Mouse (Mus musculus): Measurements from ENCODE around the gene Slc25a13.

The Slc25a13 gene

GRCm38 (mm10) chr6:6023976-6024375, 193.0 kb downstream of the Slc25a13 start:
- no peak for DNase-seq

GRCm38 (mm10) chr6:6016931-6017330, 200.0 kb downstream of the Slc25a13 start:
- DNase-seq, result no peak

GRCm38 (mm10) chr6:6015616-6016015, 201.4 kb downstream of the Slc25a13 start:
- no peak for DNase-seq

- no peak for DNase-seq
Measured at GRCm38 (mm10) chr6:6011364-6011763, 205.6 kb downstream of the Slc25a13 start.

- DNase-seq, result peak; percentile 83 to 87
Measured at GRCm38 (mm10) chr6:6005762-6006431, 211.1 kb downstream of the Slc25a13 start.

- DNase-seq, result no peak
Measured at GRCm38 (mm10) chr6:6004756-6005485, 212.1 kb downstream of the Slc25a13 start.

GRCm38 (mm10) chr6:6002061-6002460, 214.9 kb downstream of the Slc25a13 start:
- DNase-seq, result peak; percentile 65 to 75

GRCm38 (mm10) chr6:5997535-5997934, 219.4 kb downstream of the Slc25a13 start:
- no peak for DNase-seq

- peak; percentile 20 to 21 for DNase-seq
Measured at GRCm38 (mm10) chr6:5993056-5993455, 223.9 kb downstream of the Slc25a13 start.

- peak; percentile 64 to 73 for DNase-seq
Measured at GRCm38 (mm10) chr6:5991817-5992755, 224.9 kb downstream of the Slc25a13 start.

GRCm38 (mm10) chr6:5991243-5991642, 225.7 kb downstream of the Slc25a13 start:
- peak in 1 of 2 experiments; percentile 25 for DNase-seq

Measured in cerebellum, postnatal 25 days (tissue).